Mouse (Mus musculus) megakaryocyte, embryonic 14.5 days (primary cell): ENCODE data around the gene Platr25. TPM values are rescaled to one million over a fixed set of nuclear protein-coding genes. Genes with fewer than 3 reads are reported as not detected.

Experiments used
- polyA plus RNA-seq: library from polyadenylated mRNA; stranded (reverse); fragments of >175 nt; gene quantifications from 2 replicates; pipeline ENCODE4 v1.2.3, GENCODE M21; 2012; ENCODE audit warnings: low replicate concordance; ENCODE audit not compliant: insufficient read depth

Platr25 gene
- polyA plus RNA-seq, 1 experiment: not detected

Other genes with a start within 250 kb of the Platr25 start
- gene Zfp935, start 202.2 kb downstream of the Platr25 start, polyA plus RNA-seq: not detected in 2 replicates
- gene Zfp934, start 189.5 kb downstream of the Platr25 start, polyA plus RNA-seq: not detected in 2 replicates
- gene 6720489N17Rik, start 136.5 kb downstream of the Platr25 start, polyA plus RNA-seq: not detected in 2 replicates
- gene Gm5141, start 25.1 kb upstream of the Platr25 start, polyA plus RNA-seq: not detected in 2 replicates
- not detected in 2 replicates for gene Fbp2, start 97.7 kb upstream of the Platr25 start, polyA plus RNA-seq
- gene Fbp1, start 127.6 kb upstream of the Platr25 start, polyA plus RNA-seq: not detected in 2 replicates
- 46.5 TPM in 1 of 2 replicates, not detected in the other for gene 2010111I01Rik, start 204.2 kb upstream of the Platr25 start, polyA plus RNA-seq